Mouse (Mus musculus) liver, adult 2 months (tissue): ENCODE results near the gene Ankrd6.

Experiments used
- CTCF ChIP-seq: fragments of 200-500 bp; IDR thresholded peaks from 2 replicates; pipeline ENCODE4 v1.5.1; 2011; ENCODE audit warnings: low read depth, low read length, control low read depth
- POLR2A ChIP-seq: fragments of 200-500 bp; IDR thresholded peaks from 2 replicates; pipeline ENCODE4 v1.6.1; 2011; ENCODE audit warnings: low read length, control low read depth; ENCODE audit not compliant: insufficient read depth; ENCODE audit errors: extremely low read depth

DNA sequence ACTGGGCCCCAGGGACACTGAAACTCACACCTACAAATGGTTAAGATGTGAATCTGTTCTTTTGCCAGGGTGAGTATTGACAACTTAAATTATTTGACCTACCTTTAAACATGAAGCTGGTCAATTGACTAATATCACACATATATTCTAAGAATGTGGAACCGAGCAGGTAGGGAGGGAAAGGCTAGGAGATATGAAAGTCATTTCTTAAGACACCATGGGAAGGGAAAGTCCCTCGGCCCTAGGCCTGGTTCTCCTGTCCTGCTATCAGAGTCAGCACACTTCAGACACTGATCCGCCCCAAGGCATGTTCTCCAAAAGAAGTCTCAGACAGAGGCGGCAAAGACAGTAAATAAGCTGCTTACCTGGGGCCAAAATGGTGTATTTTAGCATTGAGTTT lies 95.7 kb downstream of the Ankrd6 start:
- TF ChIP-seq POLR2A: no peak
- TF ChIP-seq CTCF: no peak
